Mouse (Mus musculus) intestine, embryonic 14.5 days (tissue): ENCODE data around the gene Dpf1. TPM values are rescaled to one million over a fixed set of nuclear protein-coding genes. Genes with fewer than 3 reads are reported as not detected.

Experiments used
- ATAC-seq: fragments of 200-750 bp; cut with Nextera tagmentation; replicated peaks from 2 replicates; pipeline ENCODE4 v1.8.0; 2017; ENCODE audit warnings: low read depth, moderate number of reproducible peaks, moderate TSS enrichment, moderate library complexity; ENCODE audit not compliant: low FRiP score, low TSS enrichment
- DNase-seq: peaks from one replicate; pipeline ENCODE4 v3.0.0-alpha.2; 2018; ENCODE audit warnings: low spot score
- H3K27ac ChIP-seq: fragments of 300-500 bp; sonication (generic); 2 replicates; pipeline ENCODE4 v1.5.1; 2014; ENCODE audit warnings: low read depth, mild to moderate bottlenecking, control low read depth
- H3K27me3 ChIP-seq: fragments of 300-500 bp; sonication (generic); replicated peaks from 2 replicates; pipeline ENCODE4 v1.6.1; 2014; ENCODE audit warnings: low read length, control low read depth; ENCODE audit not compliant: control insufficient read depth, insufficient read depth
- H3K36me3 ChIP-seq: fragments of 300-500 bp; sonication (generic); 2 replicates; pipeline ENCODE4 v1.6.1; 2014; ENCODE audit warnings: low read length, control low read depth; ENCODE audit not compliant: control insufficient read depth, insufficient read depth
- H3K4me1 ChIP-seq: fragments of 300-500 bp; sonication (generic); replicated peaks from 2 replicates; pipeline ENCODE4 v1.6.1; 2014; ENCODE audit warnings: low read length, control low read depth, mixed read lengths; ENCODE audit not compliant: control insufficient read depth, insufficient read depth
- H3K4me2 ChIP-seq: fragments of 300-500 bp; sonication (generic); 2 replicates; pipeline ENCODE4 v1.6.1; 2014; ENCODE audit warnings: low read length
- H3K4me3 ChIP-seq: fragments of 300-500 bp; sonication (generic); 2 replicates; pipeline ENCODE4 v1.5.1; 2014; ENCODE audit warnings: low read depth, low read length, control low read depth, mixed read lengths
- H3K9ac ChIP-seq: fragments of 300-500 bp; sonication (generic); 2 replicates; pipeline ENCODE4 v1.6.1; 2014; ENCODE audit warnings: mild to moderate bottlenecking, low read length
- H3K9me3 ChIP-seq: fragments of 300-500 bp; sonication (generic); 2 replicates; pipeline ENCODE4 v1.6.1; 2016; ENCODE audit warnings: low read length, control low read depth; ENCODE audit not compliant: control insufficient read depth
- WGBS: fragments of 180-500 bp; shearing (Covaris S2); extraction: QIAGEN DNeasy Blood & Tissue Kit; methylation state at CpG from one replicate; pipeline ENCODE4 v1.1.7; 2014; 5-methylcytosine and 5-hydroxymethylcytosine counted together
- polyA plus RNA-seq: library from polyadenylated mRNA; unstranded; fragments of >200 nt; fragmentation: Nextera tagmentation; extraction: Ambion mirVana; gene quantifications from 2 replicates; pipeline ENCODE4 v1.2.1, GENCODE M21; 2014

The Dpf1 gene
- polyA plus RNA-seq, 1 experiment from 2014 or later = 7.4 TPM

DNA sequence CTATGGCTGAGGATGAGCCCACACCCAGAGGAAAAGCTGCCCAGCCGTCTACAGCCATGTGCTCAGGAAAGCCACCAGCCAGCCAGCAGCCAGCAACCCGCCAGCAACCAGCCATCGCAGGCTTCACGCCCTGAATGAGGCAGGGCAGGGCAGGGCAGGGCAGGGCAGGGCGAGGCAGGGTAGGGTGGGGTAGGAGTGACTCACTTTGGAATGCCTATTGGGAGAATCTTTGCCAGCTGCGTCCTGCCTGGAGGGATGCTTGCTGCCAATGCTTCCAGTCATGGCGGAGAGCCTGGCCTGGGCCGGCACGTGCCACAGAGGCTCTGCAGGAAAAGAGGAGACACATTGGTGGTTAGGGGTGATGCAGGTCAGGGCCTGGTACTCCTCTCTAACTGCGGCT is 46.7 kb downstream of the Dpf1 start:
- no peak overlapping the region for H3K9ac ChIP-seq
- no peaks in the 10 kb centered on the region for H3K4me1 ChIP-seq
- H3K27ac ChIP-seq = no peak overlapping the region
- no peaks in the 10 kb centered on the region for H3K9me3 ChIP-seq
- ATAC-seq (0 out of 2 replicates have a peak, but pooled peaks have one; percentile 58), DNase-seq (no peak)
- H3K4me3 ChIP-seq = no peak overlapping the region
- no peaks in the 10 kb centered on the region for H3K27me3 ChIP-seq
- peaks cover 64% of the 10 kb centered on the region for H3K36me3 ChIP-seq
- WGBS = 84% methylated on average over 10 of the region's 10 CpGs
- H3K4me2 ChIP-seq = no peak overlapping the region

DNA sequence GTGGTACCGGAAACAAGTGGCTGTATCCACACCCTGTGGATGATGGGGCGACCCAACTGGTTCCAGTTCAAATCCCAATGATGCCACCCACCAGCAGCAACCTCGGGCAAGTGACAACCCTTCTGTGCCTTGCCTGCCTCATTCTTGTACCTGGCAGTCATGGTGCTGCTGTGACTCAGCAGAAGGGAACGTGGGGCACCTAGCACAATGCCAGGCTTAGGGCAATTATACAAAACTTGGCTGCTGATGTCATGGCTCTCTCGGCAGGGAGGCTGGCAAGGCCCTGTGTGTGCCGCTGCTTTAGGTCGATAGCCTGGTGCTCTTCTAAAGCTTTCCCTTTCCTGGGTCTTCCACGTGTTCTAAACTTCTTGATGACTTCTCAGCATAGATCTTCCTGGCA is 48.5 kb downstream of the Dpf1 start:
- Histone ChIP-seq H3K36me3 (peaks cover 73% of the 10 kb centered on the region), H3K4me3 (no peak overlapping the region), H3K9me3 (no peaks in the 10 kb centered on the region), H3K27me3 (no peaks in the 10 kb centered on the region), H3K4me1 (no peaks in the 10 kb centered on the region), H3K4me2 (no peak overlapping the region), H3K9ac (no peak overlapping the region), H3K27ac (no peak overlapping the region)
- DNase-seq (no peak), ATAC-seq (no peak)
- 91% methylated on average over 8 of the region's 8 CpGs for WGBS

DNA sequence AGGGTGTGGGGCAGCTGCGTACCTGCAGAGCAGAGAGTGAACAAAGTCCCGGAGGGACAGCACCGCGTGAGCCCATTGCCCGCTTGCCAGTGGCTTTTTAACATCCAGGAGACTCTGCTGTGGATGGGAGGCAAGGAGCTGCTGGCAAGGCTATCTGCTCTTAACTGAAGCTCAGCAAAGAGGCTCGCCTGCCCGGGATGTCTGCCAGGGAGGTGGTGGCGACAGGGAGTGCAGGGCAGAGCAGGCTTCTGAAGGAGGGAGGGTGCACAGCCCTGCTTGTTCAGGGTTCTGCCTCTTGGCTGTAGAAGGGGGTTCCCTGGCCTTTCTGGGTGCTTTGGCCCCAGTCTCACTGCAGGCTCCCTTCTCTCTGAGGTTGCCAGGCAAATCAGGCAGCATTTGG is 50.4 kb downstream of the Dpf1 start:
- no peak overlapping the region for H3K4me2 ChIP-seq
- DNase-seq = no peak
- H3K27ac ChIP-seq = no peak overlapping the region
- H3K9ac ChIP-seq = no peak overlapping the region
- H3K4me1 ChIP-seq = no peaks in the 10 kb centered on the region
- 90% methylated on average over 8 of the region's 8 CpGs for WGBS
- H3K27me3 ChIP-seq = no peaks in the 10 kb centered on the region
- ATAC-seq = no peak
- H3K9me3 ChIP-seq = no peaks in the 10 kb centered on the region
- peaks cover 59% of the 10 kb centered on the region for H3K36me3 ChIP-seq
- H3K4me3 ChIP-seq = no peak overlapping the region

DNA sequence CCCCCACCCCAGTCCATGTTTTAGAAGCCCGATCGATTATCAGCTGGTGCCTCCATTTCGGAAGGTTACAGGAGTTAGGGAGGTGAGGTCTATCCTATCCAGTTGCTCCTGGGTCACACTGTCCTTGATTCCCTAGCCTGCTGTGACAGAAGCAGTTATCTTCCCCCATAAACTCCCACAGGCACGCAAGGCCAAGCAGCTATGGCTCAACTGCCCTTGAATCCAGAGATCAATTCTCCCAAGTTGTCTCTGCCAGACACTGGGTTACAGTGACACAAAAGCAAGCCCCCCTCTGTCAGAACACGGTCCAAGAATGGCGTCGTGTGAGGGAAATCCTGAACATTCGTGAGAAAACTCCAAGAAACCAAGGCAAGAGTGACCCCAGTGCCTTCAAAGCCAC is 51.7 kb downstream of the Dpf1 start:
- 91% methylated on average over 8 of the region's 8 CpGs for WGBS
- DNase-seq (no peak), ATAC-seq (no peak)
- Histone ChIP-seq H3K4me2 (no peak overlapping the region), H3K4me1 (no peaks in the 10 kb centered on the region), H3K9ac (no peak overlapping the region), H3K27ac (no peak overlapping the region), H3K9me3 (no peaks in the 10 kb centered on the region), H3K36me3 (peaks cover 54% of the 10 kb centered on the region), H3K27me3 (no peaks in the 10 kb centered on the region), H3K4me3 (no peak overlapping the region)

DNA sequence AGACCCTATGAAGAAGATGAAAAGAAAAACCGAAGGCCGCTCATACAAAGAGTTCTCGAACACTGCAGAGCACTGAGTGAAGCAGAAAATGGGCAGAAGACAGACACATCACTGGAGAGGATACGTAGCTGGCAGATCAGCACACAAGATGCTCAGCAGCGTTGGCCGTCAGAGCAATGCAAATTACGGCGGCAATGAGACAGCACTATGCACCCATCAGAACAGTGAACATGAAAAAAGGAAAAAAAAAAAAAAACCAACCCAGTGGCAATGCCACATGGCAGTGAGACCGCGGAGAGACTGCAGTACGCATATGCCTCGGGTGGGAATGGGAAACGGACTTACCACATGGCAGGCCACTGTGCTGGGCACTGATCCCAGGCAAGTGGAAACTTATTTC is 57.7 kb downstream of the Dpf1 start:
- no peak overlapping the region for H3K27ac ChIP-seq
- H3K9ac ChIP-seq = no peak overlapping the region
- no peaks in the 10 kb centered on the region for H3K27me3 ChIP-seq
- H3K36me3 ChIP-seq = peaks cover 44% of the 10 kb centered on the region
- no peak overlapping the region for H3K4me2 ChIP-seq
- DNase-seq = no peak
- H3K9me3 ChIP-seq = no peaks in the 10 kb centered on the region
- 96% methylated on average over 13 of the region's 13 CpGs for WGBS
- no peak overlapping the region for H3K4me3 ChIP-seq
- no peak for ATAC-seq
- no peaks in the 10 kb centered on the region for H3K4me1 ChIP-seq

DNA sequence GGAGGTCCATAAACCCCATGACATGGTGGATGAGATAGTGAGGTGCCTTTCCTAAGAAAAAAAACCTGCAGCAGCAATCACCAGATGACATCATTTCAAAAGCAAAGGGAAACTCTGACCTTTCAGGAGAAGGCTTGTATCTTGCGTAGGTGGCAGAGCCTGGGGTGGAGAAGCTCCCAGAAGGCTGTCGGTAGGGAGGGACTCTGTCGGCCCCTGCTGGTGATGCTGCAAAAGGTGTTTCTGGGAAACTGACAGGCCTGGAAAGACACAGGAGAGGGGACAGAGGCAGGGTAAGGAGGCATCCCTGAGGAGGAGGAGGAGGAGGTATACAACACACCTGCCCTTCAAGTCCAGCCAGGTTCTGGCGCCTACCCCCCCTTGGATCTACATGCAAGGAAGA is 60.3 kb downstream of the Dpf1 start:
- no peak overlapping the region for H3K4me3 ChIP-seq
- no peak overlapping the region for H3K27ac ChIP-seq
- no peak overlapping the region for H3K9ac ChIP-seq
- WGBS = 15% methylated on average over 4 of the region's 4 CpGs
- peak; percentile 67 for DNase-seq
- no peaks in the 10 kb centered on the region for H3K27me3 ChIP-seq
- no peak overlapping the region for H3K4me2 ChIP-seq
- peaks cover 36% of the 10 kb centered on the region for H3K36me3 ChIP-seq
- ATAC-seq = peak; percentile 58; the same call in 1 of the 2 replicates
- no peaks in the 10 kb centered on the region for H3K9me3 ChIP-seq
- H3K4me1 ChIP-seq = no peaks in the 10 kb centered on the region

DNA sequence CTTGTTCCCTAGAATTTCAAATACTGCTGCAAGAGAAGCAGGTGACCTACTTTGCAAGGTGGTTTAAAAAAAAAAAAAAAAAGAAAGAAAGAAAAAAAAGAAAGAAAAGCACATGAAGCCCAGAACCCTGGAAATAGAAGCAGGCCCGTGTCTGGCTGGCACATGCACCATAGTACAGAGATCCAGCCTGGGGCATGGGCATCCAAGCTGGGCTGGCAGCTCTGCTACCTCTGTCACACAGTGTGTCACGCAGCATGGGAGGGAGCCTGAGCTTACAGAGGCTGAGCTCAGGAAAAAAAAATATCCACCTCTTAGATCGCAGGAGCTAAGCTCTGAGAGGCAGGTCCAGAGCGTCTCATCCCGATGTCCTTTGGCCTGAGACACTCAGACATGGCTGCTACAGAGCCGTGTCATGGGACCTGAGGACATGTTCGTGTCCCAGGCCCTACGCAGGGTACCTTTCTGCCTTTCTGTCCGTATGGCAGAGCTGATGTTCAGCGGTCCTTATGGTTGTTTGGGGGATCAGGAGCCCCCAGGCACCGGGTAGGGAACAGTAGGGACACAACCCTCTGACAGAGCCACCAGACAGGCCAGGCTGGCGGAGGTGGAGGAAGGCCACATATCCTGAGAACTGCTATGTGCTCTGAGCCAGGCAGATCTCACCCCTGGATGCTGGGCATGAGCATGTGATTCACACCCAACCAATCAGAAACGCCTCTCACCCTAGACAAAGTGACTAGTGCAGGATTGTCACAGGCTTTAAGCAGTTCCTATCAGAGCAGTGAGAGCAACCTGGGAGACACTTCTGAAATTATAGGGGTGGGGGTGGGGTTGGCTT is 63.6 kb downstream of the Dpf1 start:
- Histone ChIP-seq H3K9me3 (no peaks in the 10 kb centered on the region), H3K9ac (no peak overlapping the region), H3K27me3 (no peaks in the 10 kb centered on the region), H3K36me3 (peaks cover 34% of the 10 kb centered on the region), H3K4me2 (no peak overlapping the region), H3K4me1 (no peaks in the 10 kb centered on the region), H3K27ac (no peak overlapping the region), H3K4me3 (no peak overlapping the region)
- ATAC-seq (no peak), DNase-seq (no peak)
- WGBS = 87% methylated on average over 13 of the region's 13 CpGs
